Mouse (Mus musculus) naive thymus-derived CD4-positive, alpha-beta T cell, adult 2 months (primary cell): ENCODE results near the gene Kin.

Experiments used
- DNase-seq: peaks from one replicate; pipeline ENCODE4 v3.0.0-alpha.2; 2011; ENCODE audit warnings: low read depth

Kin gene

DNA sequence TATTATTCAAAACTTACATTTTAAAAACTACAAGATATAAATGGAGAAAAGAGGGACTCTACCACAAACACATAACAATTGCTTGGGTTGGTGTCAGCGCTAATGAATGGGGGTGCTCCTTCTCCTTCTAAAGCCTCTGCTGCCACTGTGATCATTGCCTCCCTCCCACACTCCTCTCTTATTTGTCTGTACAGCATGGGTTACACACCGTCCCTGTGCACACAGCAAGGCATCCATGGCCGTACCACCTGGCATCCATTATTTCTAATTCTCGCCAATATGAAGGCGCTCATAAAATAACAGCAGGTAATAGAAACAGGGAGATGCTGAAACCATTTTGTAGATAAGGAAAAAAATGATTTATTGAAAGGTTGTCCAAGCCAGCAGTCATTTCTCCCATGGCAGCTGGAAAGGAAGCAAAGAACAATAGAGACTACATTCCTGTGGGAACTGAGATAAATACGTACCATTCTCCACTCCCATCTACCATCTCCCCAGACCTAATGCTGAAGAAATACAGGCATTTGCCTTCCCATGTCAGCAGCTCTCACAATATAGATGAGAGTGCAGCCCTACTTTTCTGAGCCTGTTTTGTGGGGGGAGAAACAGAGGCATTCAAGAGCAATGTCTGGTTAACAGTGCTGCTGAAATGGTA lies 28.3 kb downstream of the Kin start:
- DNase-seq: no peak

- no peak for DNase-seq
These were observed 38.4 kb downstream of the Kin start for GRCm38 (mm10) chr2:10118751-10119150.

- no peak for DNase-seq
These were observed 38.9 kb downstream of the Kin start for GRCm38 (mm10) chr2:10119276-10119675.

DNA sequence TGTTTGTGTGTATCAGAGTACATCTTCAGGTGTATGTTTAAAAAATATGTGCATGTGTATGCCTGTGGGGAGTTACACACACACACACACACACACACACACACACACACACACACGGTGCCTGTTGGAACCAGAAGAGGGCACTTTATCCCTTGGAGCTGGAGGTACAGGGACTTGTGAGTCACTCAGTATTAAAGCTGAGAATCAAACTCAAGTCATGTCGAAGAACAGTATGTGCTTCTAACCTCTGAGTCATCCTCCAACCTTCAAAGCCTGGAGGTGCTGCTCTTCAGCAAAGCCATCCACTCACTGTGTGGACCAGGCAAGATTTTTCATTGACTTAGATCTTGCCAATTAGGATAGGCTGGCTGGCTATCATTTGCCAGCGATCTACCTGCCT lies 41.4 kb downstream of the Kin start:
- no peak for DNase-seq

DNA sequence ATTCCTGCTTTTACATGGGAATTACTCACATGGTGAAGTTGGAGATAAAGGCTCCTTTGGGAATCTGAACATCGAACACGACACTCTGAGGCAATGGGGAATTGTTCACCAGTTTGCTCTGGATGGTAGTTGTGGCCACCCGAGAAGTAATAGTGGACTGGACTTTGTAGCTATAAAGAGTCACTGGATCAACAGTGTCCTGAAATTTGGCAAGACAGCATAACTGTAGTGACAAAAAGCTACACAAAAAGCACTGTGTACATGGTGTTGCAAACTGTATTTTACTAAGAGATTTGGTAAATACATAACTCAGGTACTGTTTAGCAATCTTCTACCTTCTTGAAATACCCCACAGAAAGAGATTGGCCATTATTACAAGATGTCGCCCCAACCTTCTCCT lies 45.7 kb downstream of the Kin start:
- no peak for DNase-seq

GRCm38 (mm10) chr2:10127471-10127870 lies 47.1 kb downstream of the Kin start:
- DNase-seq: no peak

DNA sequence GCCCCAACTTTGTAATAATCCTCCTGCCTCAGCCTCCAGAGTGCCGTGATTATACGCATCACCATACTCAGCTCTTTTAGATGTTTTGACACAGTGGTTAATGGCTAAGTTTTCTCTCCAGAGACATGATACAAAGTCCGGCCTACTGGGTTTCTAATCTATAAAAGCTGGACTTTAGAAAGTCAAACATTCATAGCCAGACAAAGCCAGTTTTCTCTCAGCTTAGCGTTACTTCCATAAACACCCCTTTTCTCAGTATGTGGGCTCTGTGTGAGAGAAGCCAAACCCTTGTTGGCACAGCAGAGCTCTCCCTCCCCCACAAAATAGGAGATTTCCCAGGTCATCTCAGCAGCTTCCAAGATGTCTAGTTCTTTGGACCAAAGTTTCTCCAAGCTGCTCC lies 48.2 kb downstream of the Kin start:
- no peak for DNase-seq

DNA sequence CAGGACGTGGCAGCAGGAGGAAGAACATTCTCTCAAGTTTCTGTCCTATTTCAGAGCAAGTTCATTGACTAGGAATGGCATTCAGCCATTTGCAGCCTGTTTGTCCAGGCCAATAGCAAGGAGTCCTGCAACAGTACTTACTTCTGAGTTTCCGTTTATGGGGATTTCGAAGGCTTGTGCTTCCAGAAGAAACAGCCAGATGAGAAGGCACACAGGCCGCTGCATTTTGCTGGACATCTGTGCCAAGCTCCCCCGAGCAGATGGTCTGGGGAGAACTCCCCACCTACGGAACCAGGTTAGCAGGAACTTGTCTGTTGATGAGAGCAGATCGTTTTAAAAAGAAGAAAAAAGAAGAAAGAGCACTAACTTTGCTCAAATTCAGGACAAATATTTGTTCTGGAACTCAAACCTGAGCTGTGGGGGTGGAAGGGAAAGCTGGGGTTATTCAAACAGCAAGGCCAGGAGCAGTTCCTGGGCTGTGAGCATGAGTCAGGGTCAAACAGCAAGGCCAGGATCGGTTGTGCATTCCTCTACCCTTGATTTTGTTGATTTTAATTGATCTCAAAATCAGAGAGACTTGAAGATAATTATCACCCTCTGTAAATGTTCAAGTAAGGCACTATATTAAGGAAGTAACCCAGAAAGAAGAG lies 50.1 kb downstream of the Kin start:
- DNase-seq: no peak

DNA sequence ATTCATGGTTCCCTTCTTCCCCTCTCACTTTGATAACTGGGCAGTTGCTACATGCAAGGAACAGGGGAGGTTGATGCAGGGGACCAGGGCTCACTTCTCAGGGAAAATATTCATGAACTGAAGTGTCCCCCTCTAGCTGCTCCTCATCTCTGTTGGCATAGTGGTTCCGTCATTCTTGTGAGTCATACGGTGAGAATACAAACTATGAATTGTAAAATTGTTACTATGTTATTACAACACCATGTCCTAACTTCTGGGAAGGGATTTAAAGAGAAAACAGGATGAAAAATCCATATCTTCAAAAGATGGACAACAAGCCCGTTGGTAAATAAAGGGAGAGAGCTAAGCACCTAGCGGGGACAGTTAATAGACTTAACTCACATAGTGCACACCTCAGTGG lies 50.9 kb downstream of the Kin start, which contains the start of gene Itih2:
TSS of gene Itih2 (minus strand) at position 101 of the 400 bp plus-strand sequence.
- DNase-seq: no peak

GRCm38 (mm10) chr2:10132128-10132527 lies 51.7 kb downstream of the Kin start:
- no peak for DNase-seq

DNA sequence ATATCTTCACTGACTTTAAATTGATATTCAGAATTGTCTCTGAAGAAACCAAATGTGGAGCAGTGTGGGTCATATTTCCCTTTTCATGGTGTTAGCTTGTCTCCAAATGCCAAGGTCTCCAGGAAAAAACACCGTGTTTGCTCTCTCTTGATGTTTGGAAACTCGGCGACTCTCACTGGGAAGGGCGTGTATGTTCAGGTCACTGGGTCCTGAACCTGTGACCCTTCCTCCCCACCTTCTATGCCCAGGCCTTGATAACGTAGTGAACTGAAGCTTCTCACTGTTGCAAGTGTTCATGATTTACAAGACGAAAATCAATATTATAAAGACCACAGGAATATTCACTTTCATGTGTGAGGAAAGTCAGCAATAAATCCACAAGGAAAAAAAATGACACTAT lies 53.5 kb downstream of the Kin start:
- no peak for DNase-seq

GRCm38 (mm10) chr2:10137320-10137719 lies 56.9 kb downstream of the Kin start:
- no peak for DNase-seq

DNA sequence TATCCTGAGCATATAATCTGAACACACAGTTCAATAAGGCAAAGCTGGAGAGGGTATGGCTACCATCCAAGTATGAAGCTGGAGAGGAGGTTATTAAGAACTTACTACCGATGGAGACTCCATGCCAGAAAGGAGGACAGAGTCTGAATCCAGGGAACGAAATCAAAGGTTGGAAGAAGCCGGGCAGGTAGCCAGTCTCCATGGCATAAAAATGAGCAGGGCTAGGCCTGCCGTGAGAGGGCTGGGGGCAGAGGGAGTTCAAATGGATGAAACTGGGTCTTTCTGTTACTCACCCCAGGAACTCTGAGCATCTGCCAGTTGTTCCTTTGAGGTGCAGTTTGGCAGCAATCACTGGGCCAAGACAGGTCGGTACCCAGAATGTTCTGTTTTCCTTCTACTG lies 60.1 kb downstream of the Kin start:
- no peak for DNase-seq
